Mouse (Mus musculus) left cerebral cortex, adult 9 months (tissue): ENCODE measurements at regions not wholly inside any gene's neighbourhood (a gene's known extent, or its start where the extent isn't known, plus 50 kb on each side); places are given as distances from the start of the nearest gene placed in this dataset.
A peak's percentile ranks its signal among the peaks of the same experiment; 100 is the strongest.

Experiments
- DNase-seq, 2 experiments: peaks; one replicate each; pipeline ENCODE4 v3.0.0; 2022; ENCODE audit warnings: low spot score in 2 of 2

DNA sequence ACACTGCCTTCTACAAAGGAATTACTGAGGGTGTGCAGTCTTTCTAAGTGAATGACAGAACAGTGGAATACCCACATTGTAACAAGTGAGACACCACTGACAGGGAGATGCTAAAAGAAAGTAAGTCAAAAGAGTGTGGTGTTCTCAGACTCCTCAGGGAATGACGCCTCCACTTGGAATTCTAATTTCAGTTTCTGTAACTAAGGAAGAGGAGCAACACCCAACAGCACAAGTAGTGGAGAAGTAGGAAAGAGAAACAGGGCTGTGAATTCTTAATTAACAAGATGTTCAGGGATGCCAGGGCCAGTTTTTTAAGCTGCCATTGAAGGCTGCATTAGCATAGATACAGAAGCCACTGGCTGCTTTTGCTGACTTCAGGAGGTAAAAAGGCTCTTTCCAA, 81.4 kb downstream of the Fscb start:
- DNase-seq, result peak; percentile 20 to 39

DNA sequence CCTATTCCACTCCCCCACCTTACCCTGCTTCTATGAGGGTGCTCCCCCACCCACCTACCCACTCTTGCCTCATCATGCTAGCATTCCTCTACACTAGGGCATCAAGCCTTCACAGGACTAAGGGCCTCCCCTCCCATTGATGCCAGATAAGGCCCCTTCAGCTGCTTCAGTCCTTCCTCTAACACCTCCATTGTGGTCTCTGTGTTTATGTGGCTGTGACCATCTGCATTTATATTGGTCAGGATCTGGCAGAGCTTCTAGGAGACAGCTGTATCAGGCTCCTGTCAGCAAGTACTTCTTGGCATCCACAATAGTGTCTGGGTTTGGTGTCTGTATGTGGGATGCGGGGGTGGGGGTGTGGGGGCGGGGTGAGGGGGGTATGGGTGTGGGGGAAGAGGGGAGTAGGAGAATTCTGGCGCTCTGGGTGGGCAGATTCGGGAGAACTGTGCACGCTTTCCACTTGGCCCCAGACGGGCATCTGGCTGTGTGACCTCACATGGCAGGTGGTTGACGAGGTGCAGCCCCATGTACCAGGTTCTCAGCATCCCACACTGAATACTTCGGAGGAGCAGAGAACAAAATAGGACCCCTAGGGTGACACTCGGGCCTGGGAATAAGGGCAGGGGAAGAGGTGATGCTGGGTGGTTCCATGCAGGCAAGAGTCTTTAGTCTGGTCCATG, 84.6 kb downstream of the Fscb start:
- DNase-seq, result no peak

DNA sequence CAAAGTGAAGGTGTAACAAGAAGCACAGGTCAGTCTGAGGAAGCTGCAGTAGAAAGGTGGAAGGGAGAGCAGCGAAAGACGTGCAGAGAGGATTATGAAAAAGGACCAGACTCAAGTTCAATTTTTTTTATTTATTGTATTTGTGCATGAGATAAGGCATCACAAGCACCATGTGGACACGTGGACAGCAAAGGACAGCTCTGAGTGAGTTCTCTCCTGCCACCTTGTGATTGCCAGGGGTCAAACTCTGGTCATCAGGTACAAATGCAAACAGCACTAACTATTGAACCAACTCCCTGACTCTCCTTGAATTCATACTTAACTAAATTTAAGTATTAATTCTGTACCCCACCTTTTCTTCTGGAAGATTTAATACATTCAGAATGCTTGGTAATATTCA, 109.5 kb downstream of the Fscb start:
- DNase-seq, result no peak

DNA sequence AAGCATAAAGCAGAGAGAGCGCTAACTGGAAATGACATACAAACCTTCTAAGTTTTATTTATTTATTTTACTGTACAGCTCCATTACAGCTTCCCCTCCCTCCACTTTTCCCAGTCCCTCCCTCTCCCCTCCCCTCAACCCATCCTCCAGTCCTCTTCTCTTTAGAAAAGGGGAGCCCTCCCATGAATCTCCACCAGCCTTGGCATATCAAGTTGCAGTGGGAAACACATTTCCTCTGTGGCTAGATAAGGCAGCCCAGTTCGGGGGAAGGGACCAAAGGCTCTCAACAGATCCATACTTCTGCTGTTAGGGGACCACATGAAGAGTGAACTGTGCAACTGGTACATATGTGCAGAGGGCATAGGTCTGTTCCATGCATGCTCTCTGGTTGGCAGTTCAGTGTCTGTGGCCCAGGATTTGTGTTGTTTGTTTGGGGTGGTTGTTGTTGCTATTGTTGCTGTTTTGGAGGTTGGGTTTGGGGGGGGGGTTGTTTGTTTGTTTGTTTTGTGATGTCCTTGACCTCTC, 112.8 kb downstream of the Fscb start:
- DNase-seq, result no peak

DNA sequence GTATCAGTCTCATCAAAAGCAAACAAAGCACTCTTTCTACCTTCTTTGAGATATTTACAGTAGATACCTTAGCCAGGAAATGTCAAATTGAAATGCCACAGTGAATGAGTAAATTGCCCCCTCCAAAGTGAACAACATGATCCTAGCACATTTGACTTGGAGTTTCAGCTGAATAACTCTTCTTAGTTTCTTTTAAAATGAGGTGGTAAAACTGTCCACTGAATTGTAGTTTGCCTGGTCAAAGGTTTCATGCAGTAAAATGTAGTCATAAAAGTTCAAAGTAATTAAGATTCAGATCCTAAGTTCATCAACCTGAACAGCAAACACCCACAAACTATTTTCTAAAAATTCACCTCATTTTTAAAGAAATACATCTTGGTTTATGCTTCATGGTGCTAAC, 113.8 kb downstream of the Fscb start:
- DNase-seq, result no peak

DNA sequence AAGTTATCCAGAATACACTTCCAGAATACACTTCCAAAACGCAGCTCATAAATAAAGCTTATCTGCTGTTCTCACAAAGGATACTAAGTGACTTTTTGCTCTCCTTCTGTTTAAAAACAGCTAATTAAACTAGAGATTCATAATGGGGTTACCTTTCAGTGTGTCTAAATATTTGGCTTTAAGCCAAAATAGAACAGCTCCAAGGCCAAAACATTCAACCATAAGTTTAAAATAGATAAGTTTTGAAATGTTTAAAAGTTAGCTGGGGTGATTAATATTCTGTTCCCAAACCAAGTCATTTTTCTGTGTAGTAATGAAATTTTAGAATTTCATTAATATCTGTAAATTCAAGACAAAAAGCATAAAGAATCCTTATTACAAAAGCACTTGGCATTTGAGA, 130.7 kb downstream of the Fscb start:
- no peak for DNase-seq

DNA sequence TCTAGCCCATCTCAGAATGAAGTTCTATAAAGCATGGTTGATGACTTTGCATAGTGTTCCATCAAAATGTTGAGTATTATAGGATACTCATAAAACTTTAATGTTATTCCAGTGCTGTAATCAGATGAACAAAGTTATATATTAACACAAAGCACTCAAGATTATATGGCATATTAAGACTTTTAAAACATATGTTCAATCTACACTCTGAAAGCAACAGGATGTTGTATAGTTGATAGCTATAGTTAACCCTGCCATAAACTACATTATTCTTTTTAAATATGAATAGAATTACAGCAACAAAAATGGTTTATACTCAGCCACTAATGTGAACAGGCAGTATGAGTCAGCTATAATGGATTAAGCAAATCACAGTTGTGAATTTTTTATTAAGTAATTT, 139.3 kb downstream of the Fscb start:
- DNase-seq, result no peak
